Mouse (Mus musculus) common myeloid progenitor, adult 5-6 weeks (primary cell): Measurements from ENCODE around the gene Slc29a1. TPM values are rescaled to one million over a fixed set of nuclear protein-coding genes. Genes with fewer than 3 reads are reported as not detected.

Source experiments
- ATAC-seq: replicated peaks from 2 replicates; pipeline ENCODE4 v1.8.0; 2016; ENCODE audit warnings: low read depth, mild to moderate bottlenecking, moderate TSS enrichment, inconsistent platforms; ENCODE audit not compliant: poor library complexity, severe bottlenecking
- total RNA-seq: library from RNA; stranded (forward); fragments of 200-1000, 187-1606 nt; gene quantifications from 2 replicates; pipeline ENCODE4 v1.2.3, GENCODE M21; 2017

The Slc29a1 gene
- total RNA-seq, 1 experiment from 2014 or later = 80.6 TPM

DNA sequence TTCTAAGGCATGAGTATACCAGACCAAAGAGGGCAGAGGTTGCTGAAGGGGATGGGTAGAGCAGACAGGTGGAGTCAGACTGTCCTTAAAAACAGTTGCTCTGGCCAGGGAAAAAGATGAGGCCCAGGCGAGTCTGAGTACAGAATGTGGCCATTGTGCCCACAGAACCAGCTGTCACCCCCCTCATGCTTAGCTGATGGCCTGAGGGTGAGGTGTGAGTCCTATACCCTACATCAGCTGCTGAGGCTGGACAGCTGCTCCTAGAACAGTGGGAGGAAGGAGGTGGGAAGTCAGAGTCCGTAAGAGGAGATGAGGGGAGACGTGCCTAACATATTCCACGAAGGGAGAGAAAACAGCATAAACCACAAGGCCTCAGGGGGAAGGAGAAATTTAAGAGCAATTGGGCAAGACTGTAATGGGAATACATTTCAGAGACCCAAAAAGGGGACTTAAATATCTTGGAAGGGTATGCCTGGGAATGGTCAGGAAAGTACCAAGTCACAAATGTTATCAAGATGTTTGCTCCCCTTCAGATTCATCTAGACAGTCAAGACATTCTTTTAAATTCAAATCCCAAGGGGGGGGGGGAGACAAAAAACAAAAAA, 16.7 kb upstream of the Slc29a1 start:
- no peak for ATAC-seq

DNA sequence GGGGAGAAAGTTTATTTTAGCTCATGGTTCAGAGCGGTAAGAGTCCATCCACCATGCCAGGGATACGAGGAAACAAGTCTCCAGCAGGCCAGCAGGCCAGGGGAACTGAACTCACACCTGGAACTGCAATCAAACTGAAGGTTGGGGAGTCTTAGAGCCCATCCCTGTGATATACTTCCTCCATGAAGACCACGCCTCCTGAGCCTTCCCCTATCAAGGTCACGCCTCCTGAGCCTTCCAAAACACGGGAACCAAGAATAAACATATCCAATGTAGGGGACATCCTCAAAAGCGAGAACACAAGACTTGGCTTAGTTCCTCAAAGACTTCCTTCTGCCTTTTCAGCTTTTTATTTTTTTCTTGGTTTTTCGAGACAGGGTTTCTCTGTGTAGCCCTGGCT, 13.5 kb upstream of the Slc29a1 start:
- ATAC-seq = peak; percentile 89

GRCm38 (mm10) chr17:45612008-45612407, 12.6 kb upstream of the Slc29a1 start:
- ATAC-seq = no peak

DNA sequence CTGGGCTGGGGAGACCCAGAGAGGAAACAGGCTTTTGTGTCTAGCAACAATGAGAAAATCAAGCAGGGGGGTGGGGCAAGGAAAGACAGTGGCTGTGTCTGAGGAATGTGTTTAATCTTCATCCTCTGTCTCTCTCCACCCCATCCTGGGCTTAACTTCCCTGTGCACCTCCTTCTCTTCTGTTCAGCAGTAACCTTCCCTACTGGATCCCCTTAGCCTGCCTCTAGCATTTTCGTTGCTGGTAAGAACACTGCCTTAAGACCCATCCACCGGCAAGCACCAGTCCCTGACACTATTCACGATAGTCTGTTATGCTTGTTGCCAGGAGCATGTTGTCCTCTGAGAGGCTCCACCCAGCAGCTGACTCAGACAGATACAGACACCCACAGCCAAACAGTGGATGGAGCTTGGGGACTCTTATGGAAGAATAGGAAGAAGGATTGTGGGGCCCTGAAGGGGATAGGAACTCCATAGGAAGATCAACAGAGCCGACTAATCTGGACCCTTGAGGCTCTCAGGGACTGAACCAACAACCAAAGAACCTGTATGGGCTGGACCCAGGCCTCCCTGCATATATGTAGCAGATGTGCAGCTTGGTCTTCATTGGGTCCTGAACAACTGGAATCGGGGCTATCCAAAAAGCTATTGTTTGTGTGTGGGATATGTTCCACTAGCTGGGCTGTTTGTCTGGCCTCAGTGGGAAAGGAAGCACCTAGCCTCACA, 10.9 kb upstream of the Slc29a1 start:
- ATAC-seq = no peak

- ATAC-seq = no peak
Observed at GRCm38 (mm10) chr17:45608396-45608795, 9.0 kb upstream of the Slc29a1 start.

- no peak for ATAC-seq
Observed at GRCm38 (mm10) chr17:45606992-45607879, 7.8 kb upstream of the Slc29a1 start.

- no peak for ATAC-seq
Observed at GRCm38 (mm10) chr17:45602984-45603383, 3.6 kb upstream of the Slc29a1 start.

DNA sequence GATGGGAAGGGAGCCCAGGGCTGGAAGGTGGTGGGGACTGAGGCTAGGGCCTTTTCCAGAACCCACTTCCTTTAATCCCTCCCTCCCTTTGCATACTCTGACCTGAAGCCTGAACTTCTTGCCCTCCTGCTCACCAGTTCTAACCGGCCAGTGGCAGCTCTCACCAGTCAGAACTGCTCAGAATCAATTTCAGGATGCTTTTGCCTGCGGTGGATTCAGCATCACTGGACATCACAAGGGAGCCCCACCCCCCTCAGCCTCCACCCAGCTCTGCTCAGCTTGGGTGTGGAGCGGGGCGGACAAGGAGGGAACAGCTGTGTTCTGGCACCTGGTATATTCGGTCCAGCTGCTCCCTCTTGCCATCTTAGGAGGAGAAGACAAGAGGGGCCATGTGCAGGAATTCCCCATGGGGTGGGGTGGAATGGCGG, 2.5 kb upstream of the Slc29a1 start, which contains the start of gene Mymx:
TSS of gene Mymx (minus strand) at position 226 of the 428 bp plus-strand sequence.
- ATAC-seq = no peak

GRCm38 (mm10) chr17:45601325-45601724, 1.9 kb upstream of the Slc29a1 start:
- no peak for ATAC-seq

- ATAC-seq = no peak
Observed at GRCm38 (mm10) chr17:45600267-45600666, 861 bp upstream of the Slc29a1 start.

GRCm38 (mm10) chr17:45598891-45599290, 515 bp downstream of the Slc29a1 start:
- no peak for ATAC-seq

DNA sequence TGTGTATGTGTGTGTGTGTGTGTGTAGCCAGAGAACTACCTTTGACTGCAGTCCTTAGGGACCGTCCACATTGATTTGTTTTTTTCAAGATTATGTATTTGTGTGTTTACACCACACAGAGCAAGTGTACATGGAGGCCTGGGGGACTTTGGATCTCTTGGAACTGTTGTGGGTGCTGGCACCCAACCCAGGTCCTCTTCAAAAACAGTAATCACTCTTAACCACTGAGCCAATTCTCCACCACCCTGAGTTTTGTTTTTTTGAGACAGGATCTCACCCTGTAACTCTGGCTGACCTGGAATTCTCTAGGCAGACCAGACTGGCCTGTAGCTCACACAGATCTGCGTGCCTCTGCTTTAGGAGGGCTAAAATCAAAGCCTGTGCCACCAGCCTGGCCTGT, 1.0 kb downstream of the Slc29a1 start:
- ATAC-seq = no peak

DNA sequence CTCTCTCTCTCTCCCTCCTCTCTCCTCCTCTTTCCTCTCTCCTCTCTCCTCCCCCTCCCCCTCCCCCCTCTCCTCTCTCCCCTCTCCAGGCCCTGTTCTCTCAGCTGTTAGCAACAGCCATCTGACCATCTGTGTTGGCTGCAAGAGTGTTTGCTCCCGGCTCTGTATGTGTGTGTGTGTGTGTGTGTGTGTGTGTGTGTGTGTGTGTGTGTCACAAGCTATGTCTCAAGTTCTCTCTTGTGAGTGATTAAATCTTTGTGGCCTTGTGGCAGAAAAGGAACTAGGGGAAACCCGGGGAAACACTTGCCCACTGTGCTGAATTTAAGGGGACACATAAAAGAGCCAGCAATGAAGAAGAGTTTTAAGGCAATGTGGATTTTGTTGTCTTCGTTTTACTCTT, 1.6 kb downstream of the Slc29a1 start:
- peak; percentile 34 for ATAC-seq

GRCm38 (mm10) chr17:45596631-45597396, 2.6 kb downstream of the Slc29a1 start:
- peak; percentile 67 for ATAC-seq

DNA sequence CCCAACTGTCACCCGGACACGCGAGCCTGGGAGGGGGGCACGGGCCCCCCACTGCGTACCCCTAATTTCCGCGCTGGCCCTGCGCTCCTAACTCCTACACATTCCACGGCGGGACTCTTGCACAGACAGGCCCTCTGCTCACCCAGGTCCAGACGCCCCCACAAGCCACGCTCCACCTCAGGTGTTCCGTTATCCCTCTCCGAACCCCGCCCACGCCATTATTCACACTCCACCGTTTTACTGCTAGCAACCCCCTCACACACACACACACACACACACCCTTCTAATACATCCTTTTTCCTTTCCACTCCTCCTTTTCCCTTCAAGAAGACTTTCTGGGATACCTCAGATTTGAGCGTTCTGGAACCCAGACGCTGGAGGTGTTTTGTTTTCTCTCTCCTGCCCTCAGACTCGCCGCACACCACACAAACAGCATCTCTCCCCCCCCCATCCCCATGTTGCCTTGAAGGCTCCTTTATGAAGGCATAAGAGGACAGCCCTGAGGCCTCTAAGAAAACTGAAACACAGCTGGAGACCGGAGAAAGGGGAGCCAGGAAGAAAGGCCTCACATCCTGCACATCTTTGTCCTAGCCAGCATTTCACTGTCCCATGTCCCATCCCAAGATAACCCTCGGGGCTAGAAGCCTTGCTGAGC, 3.5 kb downstream of the Slc29a1 start:
- no peak for ATAC-seq

- ATAC-seq = peak; percentile 31; the same call in 1 of the 2 replicates
Observed at GRCm38 (mm10) chr17:45594881-45595735, 4.3 kb downstream of the Slc29a1 start.

DNA sequence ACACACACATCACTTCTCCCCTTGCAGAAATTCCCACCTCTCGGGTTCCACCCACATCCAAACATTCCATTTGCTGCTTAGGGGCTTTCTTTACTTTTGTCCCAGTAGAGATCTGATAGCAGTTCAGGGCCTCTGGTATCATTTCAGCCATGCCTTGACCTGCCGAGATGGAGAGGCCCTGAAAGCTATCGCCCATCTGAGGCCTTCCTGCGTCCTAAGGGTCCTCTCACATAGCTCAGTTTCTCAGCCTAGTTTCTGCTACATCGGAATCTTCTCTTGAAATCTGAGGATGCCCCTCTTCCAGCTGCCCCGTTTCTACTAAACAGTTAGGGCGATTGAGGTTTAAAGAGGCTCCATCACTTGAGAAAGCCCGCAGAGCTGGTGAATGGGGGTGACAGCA, 5.2 kb downstream of the Slc29a1 start:
- no peak for ATAC-seq

GRCm38 (mm10) chr17:45593479-45593878, 5.9 kb downstream of the Slc29a1 start:
- ATAC-seq = peak; percentile 8; the same call in 1 of the 2 replicates
